Mouse (Mus musculus) frontal cortex, postnatal 14 days (tissue): Measurements from ENCODE around the gene Nsmce1.

ENCODE experiments used
- DNase-seq, 2 experiments: peaks; one replicate each; pipeline ENCODE4 v3.0.0; 2022; ENCODE audit warnings: low spot score in 2 of 2

Nsmce1 gene

GRCm38 (mm10) chr7:125490947-125491735 is at the start of gene Nsmce1:
TSS of gene Nsmce1 (minus strand) at chr7:125491596.
- DNase-seq = peak; percentile 93 to 94

- DNase-seq = no peak
Observed at GRCm38 (mm10) chr7:125541026-125541425, 49.6 kb upstream of the Nsmce1 start.

- no peak for DNase-seq
Observed at GRCm38 (mm10) chr7:125539351-125539750, 48.0 kb upstream of the Nsmce1 start.

GRCm38 (mm10) chr7:125527901-125528580 is 36.6 kb upstream of the Nsmce1 start:
- DNase-seq = no peak

GRCm38 (mm10) chr7:125527186-125527585 is 35.8 kb upstream of the Nsmce1 start:
- no peak for DNase-seq

- no peak for DNase-seq
Observed at GRCm38 (mm10) chr7:125523051-125523450, 31.7 kb upstream of the Nsmce1 start.

- no peak for DNase-seq
Observed at GRCm38 (mm10) chr7:125519715-125520114, 28.3 kb upstream of the Nsmce1 start.

- DNase-seq = no peak
Observed at GRCm38 (mm10) chr7:125517470-125517869, 26.1 kb upstream of the Nsmce1 start.

GRCm38 (mm10) chr7:125516723-125517122 is 25.3 kb upstream of the Nsmce1 start:
- DNase-seq = no peak

GRCm38 (mm10) chr7:125515081-125515853 is 23.9 kb upstream of the Nsmce1 start:
- DNase-seq = no peak

- no peak for DNase-seq
Observed at GRCm38 (mm10) chr7:125511852-125512251, 20.5 kb upstream of the Nsmce1 start.

GRCm38 (mm10) chr7:125511432-125511831 is 20.0 kb upstream of the Nsmce1 start:
- no peak for DNase-seq

GRCm38 (mm10) chr7:125507279-125507678 is 15.9 kb upstream of the Nsmce1 start:
- DNase-seq = no peak

GRCm38 (mm10) chr7:125505568-125505967 is 14.2 kb upstream of the Nsmce1 start:
- DNase-seq = no peak

GRCm38 (mm10) chr7:125504618-125505017 is 13.2 kb upstream of the Nsmce1 start:
- no peak for DNase-seq

- no peak for DNase-seq
Observed at GRCm38 (mm10) chr7:125503374-125504092, 12.1 kb upstream of the Nsmce1 start.

- DNase-seq = no peak
Observed at GRCm38 (mm10) chr7:125500879-125501278, 9.5 kb upstream of the Nsmce1 start.

- no peak for DNase-seq
Observed at GRCm38 (mm10) chr7:125499927-125500868, 8.8 kb upstream of the Nsmce1 start.

GRCm38 (mm10) chr7:125495864-125496440 is 4.6 kb upstream of the Nsmce1 start:
- DNase-seq = no peak

GRCm38 (mm10) chr7:125492551-125492950 is 1.2 kb upstream of the Nsmce1 start:
- no peak for DNase-seq
